19 mouse cellular contexts compared by ENCODE assay signal in the genomic region with DNA sequence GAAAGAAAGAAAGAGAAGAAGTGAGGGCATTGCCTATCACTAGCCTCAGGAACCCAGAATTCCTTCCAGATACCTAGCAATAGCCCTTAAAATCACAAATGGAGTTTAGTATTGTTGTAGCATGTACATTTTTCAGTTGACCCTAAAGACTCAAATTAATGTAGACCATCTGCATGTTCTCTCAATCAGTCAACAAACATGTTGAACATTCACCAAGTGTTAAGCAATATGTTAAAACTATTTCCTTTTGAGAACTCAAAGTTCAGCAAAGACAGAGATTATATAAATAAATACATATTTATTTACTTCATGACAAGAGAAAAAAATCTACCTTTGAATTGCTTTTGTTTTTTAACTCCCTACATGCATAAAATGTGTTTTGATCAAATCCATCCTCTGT.
A peak's percentile ranks its signal among the peaks of the same experiment; 100 is the strongest.
DNase-seq lines count a peak whose midpoint lies in the region; ATAC-seq and TF ChIP-seq lines count a peak whose summit lies in the region.
"Had no signal": no experiment of that assay in that cellular context is flagged by ENCODE, and none has a peak within 500 bp of the region (broad histone marks: within the 10 kb centered on the region; RNA-seq: fewer than 3 reads in every experiment).

No protein-coding gene starts in this region.

- no peak for TF ChIP-seq EP300 in liver, postnatal 0 days (IDR thresholded peaks at IDR 0.05; ENCODE audit: low read depth)
- TF ChIP-seq EP300 in lung, postnatal 0 days (IDR thresholded peaks at IDR 0.05): peak; percentile 61; the same call in 1 of the 2 replicates

- peak; percentile 54 for DNase-seq in liver, adult 2 months (ENCODE audit: extremely low read depth, low read depth, low spot score)
- no peak for DNase-seq in liver, postnatal 0 days
- DNase-seq in lung, postnatal 0 days (ENCODE audit: low spot score): peak; percentile 69
- no peak for DNase-seq in lung, postnatal 14 days
- DNase-seq: adrenal gland, adult 2 months; adrenal gland, adult 8-10 months; adrenal gland, postnatal 10 days; adrenal gland, postnatal 14 days; adrenal gland, postnatal 25 days; adrenal gland, postnatal 36 days; B cell, adult 2 months; cerebellum, adult 11 months; cerebellum, adult 11-12 months; cerebellum, adult 18-20 months had no signal

- no peaks in the 10 kb centered on the region for H3K79me2 ChIP-seq in liver, adult 2 months (ENCODE audit: control insufficient read depth, insufficient read depth, low read length)

- H3K9me3 ChIP-seq in liver, postnatal 0 days (ENCODE audit: low read length): no peaks in the 10 kb centered on the region
- no peaks in the 10 kb centered on the region for H3K9me3 ChIP-seq in lung, postnatal 0 days (ENCODE audit: low read length)
- H3K9me3 ChIP-seq: G1E had no signal

- no peaks in the 10 kb centered on the region for H3K36me3 ChIP-seq in liver, adult 2 months (ENCODE audit: control insufficient read depth, insufficient read depth, low read length)
- H3K36me3 ChIP-seq in liver, postnatal 0 days (replicated peaks; ENCODE audit: insufficient read depth, low read length): no peaks in the 10 kb centered on the region
- no peaks in the 10 kb centered on the region for H3K36me3 ChIP-seq in lung, postnatal 0 days (ENCODE audit: insufficient read depth, low read length)
- H3K36me3 ChIP-seq: G1E had no signal

- no peak overlapping the region for H3K9ac ChIP-seq in liver, adult 2 months (ENCODE audit: low read depth, low read length)
- no peak overlapping the region for H3K9ac ChIP-seq in liver, postnatal 0 days (replicated peaks)
- H3K9ac ChIP-seq in lung, postnatal 0 days (replicated peaks; ENCODE audit: low read depth): no peak overlapping the region

- no peak for TF ChIP-seq CTCF in liver, adult 2 months (IDR thresholded peaks at IDR 0.05; ENCODE audit: low read depth, low read length)
- no peak for TF ChIP-seq CTCF in liver, postnatal 0 days (IDR thresholded peaks at IDR 0.05; ENCODE audit: low read depth)
- no peak for TF ChIP-seq CTCF in lung, postnatal 0 days (IDR thresholded peaks at IDR 0.05)

- no peak overlapping the region for H3K4me3 ChIP-seq in liver, adult 2 months (ENCODE audit: insufficient read depth, low read depth, low read length)
- no peak overlapping the region for H3K4me3 ChIP-seq in liver, postnatal 0 days (ENCODE audit: low read depth, low read length)
- H3K4me3 ChIP-seq in lung, postnatal 0 days (ENCODE audit: low read depth, low read length): no peak overlapping the region

- no peak overlapping the region for H3K27ac ChIP-seq in liver, adult 2 months (replicated peaks; ENCODE audit: insufficient read depth, low read depth, low read length)
- H3K27ac ChIP-seq in liver, postnatal 0 days (ENCODE audit: low read depth): no peak overlapping the region
- no peak overlapping the region for H3K27ac ChIP-seq in lung, postnatal 0 days (ENCODE audit: low read length)

- no peak for ATAC-seq in liver, postnatal 0 days
- ATAC-seq in lung, postnatal 0 days: peak; percentile 54
- ATAC-seq: activated CD4-positive, CD25-positive, alpha-beta regulatory T cell, adult 4 months; CD4-positive, CD25-positive, alpha-beta regulatory T cell, adult 4 months; Patski had no signal

- no peaks in the 10 kb centered on the region; the same call in 1 of the 2 replicates for H3K27me3 ChIP-seq in liver, adult 2 months (ENCODE audit: control insufficient read depth, insufficient read depth, low read length)
- no peaks in the 10 kb centered on the region for H3K27me3 ChIP-seq in liver, postnatal 0 days (ENCODE audit: insufficient read depth, low read length)
- no peaks in the 10 kb centered on the region for H3K27me3 ChIP-seq in lung, postnatal 0 days (replicated peaks; ENCODE audit: insufficient read depth, low read length)
- H3K27me3 ChIP-seq: CH12.LX, Patski had no signal

- H3K4me2 ChIP-seq in liver, postnatal 0 days (ENCODE audit: low read depth, low read length): no peak overlapping the region
- no peak overlapping the region for H3K4me2 ChIP-seq in lung, postnatal 0 days (replicated peaks; ENCODE audit: low read depth, low read length)

- TF ChIP-seq POLR2A in liver, adult 2 months (IDR thresholded peaks at IDR 0.05; ENCODE audit: extremely low read depth, insufficient read depth, low read length): no peak

- H3K4me1 ChIP-seq in liver, adult 2 months (ENCODE audit: control insufficient read depth, insufficient read depth, low read length): no peaks in the 10 kb centered on the region
- no peaks in the 10 kb centered on the region for H3K4me1 ChIP-seq in liver, postnatal 0 days (ENCODE audit: insufficient read depth)
- H3K4me1 ChIP-seq in lung, postnatal 0 days (ENCODE audit: insufficient read depth, low read depth, low read length): no peaks in the 10 kb centered on the region

Comparison
In these comparisons a context has a peak if more than half of its experiments do, and no peak if none do; other contexts are left out.
1. DNase-seq: peak in liver, adult 2 months (single experiment) and lung, postnatal 0 days (single experiment); none in liver, postnatal 0 days (single experiment) and lung, postnatal 14 days (single experiment).